Mouse (Mus musculus) gastrocnemius, postnatal 14 days (tissue): Measurements from ENCODE around the gene Adamts18. TPM values are rescaled to one million over a fixed set of nuclear protein-coding genes. Genes with fewer than 3 reads are reported as not detected.
A peak's percentile ranks its signal among the peaks of the same experiment; 100 is the strongest.

ENCODE experiments used
- DNase-seq: peaks from one replicate; pipeline ENCODE4 v3.0.0; 2021; ENCODE audit warnings: mixed read lengths
- intact Hi-C: fragments of 180-260 bp; cut with DNase I; formaldehyde crosslinking; loops from one replicate; pipeline ENCODE4 v1.15.1; 2025; ENCODE audit warnings: low total_unique reads
- total RNA-seq, 2 experiments: library from RNA; stranded (reverse); gene quantifications; 2 replicates each; pipeline ENCODE4 v1.2.3; 2021

Adamts18 gene
- total RNA-seq, 2 experiments from 2014 or later, result 0.18 to 0.35 TPM

- no peak for DNase-seq
- intact Hi-C loops, result no loop called here
Measured at GRCm38 (mm10) chr8:113674611-113675010, 173.9 kb downstream of the Adamts18 start.

GRCm38 (mm10) chr8:113673300-113673699 lies 175.2 kb downstream of the Adamts18 start:
- intact Hi-C loops, result no loop called here
- DNase-seq, result no peak

- no peak for DNase-seq
- intact Hi-C loops, result no loop called here
Measured at GRCm38 (mm10) chr8:113672599-113673255, 175.8 kb downstream of the Adamts18 start.

- intact Hi-C loops, result loop anchor here (10.0 kb wide), 2 partner anchors 395 to 695 kb away; no protein-coding TSS in a partner anchor
- DNase-seq, result no peak
Measured at GRCm38 (mm10) chr8:113669924-113670323, 178.6 kb downstream of the Adamts18 start.

GRCm38 (mm10) chr8:113666714-113667432 lies 181.7 kb downstream of the Adamts18 start:
- DNase-seq, result no peak
- intact Hi-C loops, result loop anchor here (2.0 to 10.0 kb wide), 3 partner anchors 316 to 698 kb away; no protein-coding TSS in a partner anchor

GRCm38 (mm10) chr8:113665951-113666350 lies 182.6 kb downstream of the Adamts18 start:
- intact Hi-C loops, result loop anchor here (2.0 to 10.0 kb wide), 3 partner anchors 317 to 699 kb away; no protein-coding TSS in a partner anchor
- DNase-seq, result no peak

- DNase-seq, result no peak
- intact Hi-C loops, result loop anchor here (10.0 kb wide), 2 partner anchors 400 to 700 kb away; no protein-coding TSS in a partner anchor
Measured at GRCm38 (mm10) chr8:113665036-113665435, 183.5 kb downstream of the Adamts18 start.

DNA sequence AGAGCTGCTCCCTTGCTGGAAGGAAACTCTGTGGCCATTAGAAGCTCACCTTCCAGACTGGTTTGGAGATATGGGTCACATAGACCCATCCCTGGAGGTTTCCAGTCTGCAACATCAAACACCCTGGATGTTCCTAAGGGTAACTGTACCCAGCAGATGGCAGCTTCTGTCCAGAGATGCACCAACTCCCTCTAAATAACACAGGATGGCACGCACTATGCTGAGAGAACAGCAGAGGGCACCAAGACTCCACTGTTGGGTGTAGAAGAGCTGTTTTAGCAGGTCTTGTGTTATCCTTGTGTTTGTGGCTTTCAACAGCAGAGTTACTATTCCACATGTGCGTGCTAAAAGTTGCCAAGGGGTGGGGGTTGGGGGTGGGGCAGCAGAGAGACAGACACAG lies 184.0 kb downstream of the Adamts18 start:
- intact Hi-C loops, result loop anchor here (10.0 kb wide), 2 partner anchors 400 to 700 kb away; no protein-coding TSS in a partner anchor

GRCm38 (mm10) chr8:113660128-113660527 lies 188.4 kb downstream of the Adamts18 start:
- intact Hi-C loops, result loop anchor here (10.0 kb wide), 2 partner anchors 405 to 705 kb away; no protein-coding TSS in a partner anchor
- no peak for DNase-seq

More for the DNA sequence above, 184.0 kb downstream of the Adamts18 start:
- peak; percentile 74 for DNase-seq

- no peak for DNase-seq
- intact Hi-C loops, result no loop called here
Measured at GRCm38 (mm10) chr8:113656681-113657298, 191.7 kb downstream of the Adamts18 start.

- intact Hi-C loops, result no loop called here
- no peak for DNase-seq
Measured at GRCm38 (mm10) chr8:113656154-113656553, 192.4 kb downstream of the Adamts18 start.

GRCm38 (mm10) chr8:113653151-113653550 lies 195.4 kb downstream of the Adamts18 start:
- intact Hi-C loops, result no loop called here
- DNase-seq, result no peak

GRCm38 (mm10) chr8:113652450-113652849 lies 196.1 kb downstream of the Adamts18 start:
- intact Hi-C loops, result no loop called here

More at GRCm38 (mm10) chr8:113652450-113652849, 196.1 kb downstream of the Adamts18 start:
- DNase-seq, result no peak

Other genes starting within 250 kb of the Adamts18 start
- 1 to 10 TPM; 3.1 to 3.5 TPM for gene Mon1b, start 213.2 kb downstream of the Adamts18 start, total RNA-seq
- not detected for gene Syce1l, start 205.5 kb downstream of the Adamts18 start, total RNA-seq